Mouse (Mus musculus) kidney, adult 2 months (tissue): ENCODE results near the gene Rhobtb3.

Source experiments
- CTCF ChIP-seq: fragments of 200-500 bp; conservative IDR thresholded peaks from 2 replicates; pipeline ENCODE4 v1.5.1; 2011; ENCODE audit warnings: low read depth, mild to moderate bottlenecking, control low read depth, low read length, moderate library complexity, mixed read lengths; ENCODE audit not compliant: insufficient read depth, insufficient read length
- POLR2A ChIP-seq: fragments of 200-500 bp; IDR thresholded peaks from one replicate; pipeline ENCODE4 v1.6.1; 2011; ENCODE audit warnings: low read depth, low read length, control low read depth

GRCm38 (mm10) chr13:75976218-75976617 is 32.5 kb upstream of the Rhobtb3 start:
- TF ChIP-seq CTCF (no peak), POLR2A (no peak)
